Mouse (Mus musculus) cerebellum, adult 11-12 months (tissue): Measurements from ENCODE around the gene Zfp93.

ENCODE experiments used
- DNase-seq: peaks from one replicate; pipeline ENCODE4 v3.0.0; 2022

Zfp93 gene

GRCm38 (mm10) chr7:24291387-24292090 is 21.3 kb downstream of the Zfp93 start:
- DNase-seq = no peak

DNA sequence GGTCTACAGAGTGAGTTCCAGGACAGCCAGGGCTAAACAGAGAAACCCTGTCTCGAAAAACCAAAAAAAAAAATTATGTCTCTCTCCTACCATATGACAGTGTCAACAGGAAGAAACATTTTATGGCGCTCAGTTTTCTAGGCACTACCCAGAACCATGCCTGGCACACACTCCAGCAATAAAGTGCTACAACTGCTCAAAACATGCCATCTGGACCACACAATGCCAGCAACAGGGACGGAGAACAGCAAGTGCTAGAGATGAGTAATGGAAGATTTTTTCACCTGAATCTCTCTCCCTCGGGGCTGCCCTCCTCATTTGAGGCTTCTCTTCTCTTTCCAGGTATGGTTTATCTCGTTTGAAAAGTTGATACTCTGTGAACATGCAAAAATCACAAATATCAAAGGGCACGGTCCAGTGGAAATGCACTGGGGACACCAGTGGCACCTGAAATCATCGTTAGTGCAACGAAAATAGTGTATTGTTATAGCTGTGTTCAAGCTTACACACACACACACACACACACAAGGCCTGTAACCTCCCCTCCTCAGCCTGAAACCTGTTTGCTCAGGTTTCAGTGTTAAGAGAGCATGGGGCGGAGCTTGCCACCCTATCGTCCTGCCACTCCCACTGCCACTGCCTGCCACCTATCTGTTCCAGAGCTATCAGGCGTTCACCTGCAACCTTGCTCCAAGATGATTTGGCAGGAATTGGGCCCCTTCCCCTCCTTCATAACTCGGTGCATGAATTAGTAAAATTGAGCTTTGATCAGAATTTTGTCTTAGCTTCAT is 23.0 kb downstream of the Zfp93 start:
- DNase-seq = no peak

DNA sequence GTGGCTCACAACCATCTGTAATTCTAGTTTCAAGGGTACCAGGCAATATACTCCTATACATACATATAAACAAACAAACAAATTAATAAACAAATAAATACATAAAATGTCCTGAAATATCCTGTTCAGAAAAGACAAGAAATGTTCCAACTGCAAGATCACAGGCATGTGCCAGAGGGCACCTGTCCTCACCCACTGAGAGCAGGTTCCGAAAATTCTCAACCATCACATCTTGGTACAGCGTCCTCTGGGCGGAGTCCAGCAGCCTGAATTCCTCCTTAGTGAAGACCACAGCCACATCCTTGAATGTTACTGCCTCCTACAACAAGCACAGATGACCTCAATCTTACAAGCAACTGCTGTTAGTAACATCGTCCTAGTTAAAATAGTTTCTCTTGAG is 24.5 kb downstream of the Zfp93 start:
- no peak for DNase-seq

- no peak for DNase-seq
Observed at GRCm38 (mm10) chr7:24295376-24295775, 25.2 kb downstream of the Zfp93 start.

- no peak for DNase-seq
Observed at GRCm38 (mm10) chr7:24296386-24296785, 26.2 kb downstream of the Zfp93 start.

DNA sequence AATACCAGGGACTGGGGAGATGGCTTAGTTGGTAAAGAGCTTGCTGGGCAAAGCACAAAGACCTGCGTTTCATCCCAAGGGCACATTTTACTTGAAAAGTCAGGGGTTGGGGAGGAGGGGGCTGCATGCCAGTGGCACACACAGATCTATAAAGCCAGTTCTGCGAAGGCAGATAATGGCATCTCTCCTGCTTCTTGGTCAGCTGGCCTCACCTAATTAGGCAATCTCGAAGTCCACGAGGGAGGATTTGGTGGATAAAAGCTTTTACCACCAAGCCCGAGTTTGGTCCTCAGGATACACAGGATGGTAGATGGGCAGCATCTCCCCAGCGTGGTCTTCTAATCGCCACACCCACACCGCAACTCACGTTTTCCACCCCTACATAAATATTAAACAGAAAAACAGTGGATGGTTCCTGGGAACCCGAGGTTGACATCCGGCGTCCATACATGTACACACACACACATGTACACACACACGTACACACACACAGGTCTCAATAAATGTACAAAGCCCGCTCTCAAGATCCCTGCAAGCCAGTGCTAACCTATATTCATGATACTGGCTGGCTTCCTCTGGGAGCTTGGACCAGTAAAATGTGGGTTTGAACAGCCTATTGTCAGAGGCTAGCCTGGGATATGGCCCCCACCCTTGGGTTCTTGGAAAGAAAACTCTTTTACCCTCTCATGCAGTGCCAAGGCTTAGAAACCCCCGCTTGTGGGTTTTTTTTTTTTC is 27.3 kb downstream of the Zfp93 start:
- no peak for DNase-seq

DNA sequence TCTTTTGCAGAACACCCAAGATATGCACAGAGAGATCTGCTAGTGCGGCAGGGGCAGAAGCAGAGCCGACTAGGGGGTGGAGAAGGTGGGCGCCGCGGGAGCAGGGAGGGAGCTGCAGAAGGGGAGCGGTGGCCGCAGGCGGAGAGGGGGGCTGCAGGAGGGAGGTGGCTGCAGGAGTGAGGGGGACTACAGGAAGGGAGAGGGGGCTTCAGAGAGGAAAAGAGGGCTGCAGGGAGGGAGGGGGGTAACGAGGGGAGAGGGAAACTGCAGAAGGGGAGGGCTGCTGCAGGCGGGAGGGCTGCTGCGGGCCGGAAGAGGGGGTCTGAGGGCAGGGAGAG is 28.4 kb downstream of the Zfp93 start:
- peak; percentile 51 for DNase-seq

DNA sequence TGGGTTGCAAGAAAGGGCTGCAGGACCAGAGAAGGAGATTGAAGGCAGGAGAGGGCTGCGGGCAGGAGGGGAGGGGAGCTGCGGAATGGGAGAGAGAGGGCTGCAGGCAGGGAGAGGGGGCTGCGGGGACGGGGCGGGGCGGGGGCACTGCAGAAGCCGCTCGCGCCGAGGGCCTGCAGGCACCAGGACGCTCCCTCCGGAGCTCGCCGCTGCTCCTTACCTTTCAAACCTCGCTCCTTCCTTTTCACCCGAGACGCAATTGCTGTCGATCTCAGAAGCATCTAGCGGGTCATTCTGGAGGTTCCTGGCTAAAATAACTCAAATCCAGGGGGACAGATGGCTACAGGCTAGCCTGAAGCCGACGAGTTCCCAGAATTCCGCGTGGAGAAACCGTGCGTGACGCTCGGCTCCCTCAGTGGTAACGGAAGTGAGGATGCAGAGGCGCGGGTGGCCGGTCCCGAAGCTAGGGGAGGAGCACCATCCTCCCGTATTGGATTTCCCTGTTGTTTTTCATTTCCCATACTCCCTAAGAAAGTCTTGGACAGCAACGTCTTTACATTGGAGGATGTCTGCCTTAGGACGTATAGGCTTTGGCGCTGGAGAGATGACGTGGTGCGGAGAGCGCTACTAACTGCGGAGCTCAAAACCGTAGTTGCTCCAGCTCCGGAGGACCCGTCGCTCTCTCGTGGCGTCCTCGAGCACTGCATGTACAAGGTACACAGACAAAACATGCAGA is 28.9 kb downstream of the Zfp93 start:
- DNase-seq = peak; percentile 87

GRCm38 (mm10) chr7:24299823-24300481 is 29.7 kb downstream of the Zfp93 start:
- DNase-seq = peak; percentile 73

- DNase-seq = no peak
Observed at GRCm38 (mm10) chr7:24300771-24301282, 30.6 kb downstream of the Zfp93 start, which contains the start of gene Zfp61. Zfp61 (minus strand) TSS chr7:24301232.

GRCm38 (mm10) chr7:24315726-24316566 is 45.7 kb downstream of the Zfp93 start:
- peak; percentile 64 for DNase-seq

GRCm38 (mm10) chr7:24316567-24317092 is 46.4 kb downstream of the Zfp93 start, which contains the start of gene Zfp94:
Zfp94 (minus strand) TSS chr7:24316666.
- peak; percentile 96 for DNase-seq

DNA sequence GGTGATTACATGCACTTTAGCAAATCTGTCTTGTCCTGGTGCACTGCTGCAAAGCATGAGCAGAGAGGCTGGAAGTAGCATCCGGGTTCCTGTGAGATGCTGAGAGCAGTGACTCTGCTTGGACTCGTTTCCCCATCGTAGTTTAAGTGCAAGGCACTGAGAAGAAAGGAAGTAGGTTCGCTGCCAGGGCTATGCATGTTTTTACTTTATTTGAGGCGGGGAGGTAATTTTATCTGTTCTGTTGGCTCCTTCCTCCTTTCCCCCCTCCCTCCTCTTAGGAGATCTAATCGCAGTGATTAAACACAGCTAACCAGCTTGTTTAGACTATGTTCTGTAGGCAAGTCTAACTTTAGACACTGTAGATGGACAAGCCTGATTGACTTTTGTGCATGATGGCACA is 48.7 kb downstream of the Zfp93 start:
- DNase-seq = no peak

GRCm38 (mm10) chr7:24322593-24322992 is 52.4 kb downstream of the Zfp93 start:
- DNase-seq = no peak

- DNase-seq = no peak
Observed at GRCm38 (mm10) chr7:24325197-24325596, 55.0 kb downstream of the Zfp93 start.

GRCm38 (mm10) chr7:24325675-24326128 is 55.5 kb downstream of the Zfp93 start:
- DNase-seq = no peak

- DNase-seq = no peak
Observed at GRCm38 (mm10) chr7:24326273-24327135, 56.3 kb downstream of the Zfp93 start.
